Mouse (Mus musculus) adrenal gland, postnatal 4 days (tissue): Measurements from ENCODE around the gene Fam118a. TPM values are rescaled to one million over a fixed set of nuclear protein-coding genes. Genes with fewer than 3 reads are reported as not detected.
"Not testable (repeated sequence)": the region's sequence is repeated elsewhere in the genome, so short reads cannot be mapped to it uniquely, and the experiment has no call there.

ENCODE experiments used
- DNase-seq, 2 experiments: peaks; one replicate each; pipeline ENCODE4 v3.0.0; 2021 to 2022; ENCODE audit warnings: low spot score in 2 of 2, mixed read lengths in 2 of 2
- total RNA-seq, 2 experiments: library from RNA; stranded (reverse); gene quantifications; 2 replicates each; pipeline ENCODE4 v1.2.3; 2021

Fam118a gene
- total RNA-seq, 2 experiments from 2014 or later: 16.6 to 19.2 TPM

DNA sequence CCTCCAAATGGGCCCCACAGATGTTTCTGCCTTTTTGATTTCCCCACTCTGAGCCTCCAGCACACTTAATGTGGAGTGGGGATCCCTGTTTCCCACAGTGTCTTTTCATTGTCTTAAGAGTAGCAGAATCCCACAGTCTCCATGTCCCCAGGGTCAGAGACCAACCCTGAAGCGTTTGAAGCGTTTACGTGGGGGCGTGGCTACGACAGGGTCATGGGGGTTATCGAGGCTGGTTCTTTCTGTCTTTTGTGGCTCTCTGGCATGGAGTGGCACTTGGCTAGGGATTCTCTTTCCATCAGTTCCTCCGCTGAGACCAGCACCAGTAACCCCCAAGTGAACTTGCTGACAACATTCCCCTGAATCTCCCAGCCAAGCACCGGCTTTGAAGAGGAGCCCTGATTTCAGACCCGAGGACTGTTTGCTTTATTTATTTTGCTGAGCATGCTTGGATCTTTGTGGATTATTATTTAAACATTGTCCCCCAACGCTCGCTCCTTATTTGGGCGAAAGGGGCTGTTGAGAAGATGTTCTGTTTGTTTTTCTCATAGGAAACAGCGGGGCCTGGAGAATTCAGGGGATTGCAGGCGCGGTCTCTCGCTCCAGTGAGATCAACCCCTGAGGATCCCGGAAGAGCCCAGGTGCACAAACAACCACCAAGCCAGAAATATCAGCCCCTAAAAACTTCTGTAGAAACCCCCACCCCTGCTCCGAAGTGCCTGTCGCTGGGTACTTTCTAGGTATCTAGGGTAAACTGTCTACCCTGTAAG lies 16.7 kb upstream of the Fam118a start:
- DNase-seq: no peak

DNA sequence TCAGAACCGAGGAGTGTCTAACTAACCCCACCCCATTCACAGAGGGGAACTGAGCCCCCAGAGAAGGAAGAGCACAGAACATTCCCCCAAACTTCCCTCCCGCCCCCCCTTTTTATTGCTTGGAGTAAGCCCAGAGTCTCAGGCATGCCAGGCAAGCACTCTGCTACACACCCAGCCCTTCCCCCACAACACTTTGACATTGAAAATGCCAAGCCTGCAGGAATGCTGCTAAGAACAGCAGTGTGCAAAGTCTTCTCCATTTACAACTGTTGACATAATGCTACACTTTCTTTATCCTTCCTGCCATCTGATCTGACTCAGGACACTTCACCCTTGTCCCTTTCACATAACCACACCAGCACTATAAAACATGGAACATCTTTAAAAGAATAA lies 16.1 kb upstream of the Fam118a start:
- no peak for DNase-seq

DNA sequence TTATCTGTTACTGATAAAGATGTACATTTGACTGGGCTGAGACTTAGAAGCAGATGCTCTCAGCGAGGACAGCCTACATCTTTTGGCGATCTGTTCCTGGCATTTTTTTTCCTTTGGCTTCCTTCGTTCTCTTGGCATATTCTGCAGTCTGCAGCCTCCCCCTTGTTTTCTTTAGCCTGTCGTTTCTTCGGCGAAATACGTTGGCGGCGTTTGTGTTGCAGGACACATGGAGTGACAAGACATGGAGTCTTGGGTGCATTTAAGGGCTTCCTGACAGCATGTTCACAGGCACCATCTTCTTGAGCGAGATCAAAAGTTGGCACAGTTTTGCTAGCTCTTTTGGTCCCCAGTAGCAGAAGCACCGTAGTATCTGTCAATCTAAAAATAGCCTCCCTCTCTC lies 13.0 kb upstream of the Fam118a start:
- no peak for DNase-seq

DNA sequence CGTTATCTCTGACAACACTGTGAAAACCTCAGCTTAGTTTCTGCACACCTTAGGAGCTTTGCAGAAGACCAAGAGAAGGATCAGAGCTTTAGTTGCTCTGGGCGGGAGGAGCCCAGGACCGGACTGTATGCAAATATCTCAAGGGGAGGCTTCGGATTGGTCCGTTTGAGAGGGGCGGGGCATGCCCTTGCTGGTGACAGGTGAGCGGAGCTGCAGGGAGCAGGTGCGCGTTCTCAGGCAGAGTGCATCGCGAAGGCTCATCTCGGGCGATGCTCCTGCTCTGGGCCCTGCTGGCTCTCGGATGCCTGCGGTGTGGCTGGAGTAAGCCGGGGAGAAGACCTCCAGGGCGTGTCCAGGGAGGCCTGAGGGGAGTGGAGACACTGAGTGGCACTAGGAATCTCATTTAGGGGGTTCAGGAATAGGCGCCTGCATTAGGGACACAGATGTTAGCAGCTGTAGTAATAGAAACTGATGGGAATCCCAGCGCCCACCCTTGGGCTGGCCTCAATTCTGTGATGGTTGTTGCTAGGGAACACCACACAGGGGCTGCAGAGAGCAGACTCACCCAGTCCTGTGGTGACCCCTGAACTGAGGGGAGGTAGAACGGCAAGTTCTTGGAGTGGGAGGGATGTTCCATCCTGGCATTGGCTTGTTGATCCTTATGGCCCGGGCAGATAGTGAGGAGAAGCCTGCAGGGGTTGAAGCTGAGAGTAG lies 11.6 kb upstream of the Fam118a start, which contains the start of gene Upk3a:
Gene Upk3a (plus strand): TSS at position 191 of the 714 bp plus-strand sequence.
- DNase-seq: no peak

DNA sequence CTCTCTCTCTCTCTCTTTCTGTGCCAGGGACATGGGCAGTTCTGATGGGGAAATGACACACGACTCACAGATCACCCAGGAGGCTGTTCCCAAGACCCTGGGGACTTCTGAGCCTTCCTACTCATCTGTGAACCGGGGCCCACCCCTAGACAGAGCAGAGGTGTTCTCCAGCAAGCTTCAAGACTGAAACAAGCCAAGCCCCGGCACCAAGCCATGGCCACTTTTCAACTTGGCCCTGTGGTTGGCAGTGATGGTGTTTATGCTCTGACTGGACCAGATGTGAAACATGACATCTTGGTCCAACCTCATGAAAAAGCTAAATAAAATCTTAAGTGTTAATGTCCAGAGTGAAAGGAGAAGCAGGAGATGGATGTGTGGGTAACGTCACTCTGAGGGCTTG lies 6.5 kb upstream of the Fam118a start:
- DNase-seq: no peak

DNA sequence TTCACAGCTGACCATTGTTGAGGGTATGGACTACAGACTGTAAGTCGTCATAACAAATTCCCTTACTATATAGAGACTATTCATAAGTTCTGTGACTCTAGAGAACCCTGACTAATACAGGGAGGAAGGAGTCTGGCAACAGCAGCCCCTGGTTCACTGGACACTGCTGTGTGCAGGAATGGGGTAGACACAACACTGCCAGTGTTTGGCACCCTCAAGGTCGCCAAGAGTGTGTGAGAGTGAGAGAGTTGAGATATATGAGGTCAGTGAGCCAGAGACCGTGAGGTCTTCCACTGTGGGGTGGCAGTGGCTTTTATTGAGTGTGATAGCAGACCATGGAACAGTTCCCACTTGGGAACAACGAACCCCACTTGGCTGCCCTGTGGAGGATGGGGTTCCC lies 2.6 kb upstream of the Fam118a start:
- no peak for DNase-seq

DNA sequence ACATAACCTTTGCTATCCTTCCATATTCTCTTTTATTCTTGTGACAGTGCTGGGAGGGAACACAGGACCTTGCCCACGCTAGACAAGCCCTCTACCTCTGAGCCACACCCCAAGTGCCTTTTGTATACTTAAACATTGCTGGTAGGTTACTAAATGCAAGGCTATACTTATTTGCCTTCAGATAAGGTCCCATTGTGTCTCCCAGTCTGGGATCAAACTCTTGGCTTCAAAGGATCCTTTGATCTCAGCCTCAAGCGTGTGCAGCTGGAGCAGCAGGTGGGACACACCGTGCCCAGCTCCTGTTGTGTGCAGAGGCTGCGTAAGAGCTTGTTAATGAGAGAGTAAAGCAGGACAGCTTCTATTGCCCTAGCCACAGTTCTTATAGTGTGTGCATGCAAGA lies 1.0 kb upstream of the Fam118a start:
- DNase-seq: no peak

DNA sequence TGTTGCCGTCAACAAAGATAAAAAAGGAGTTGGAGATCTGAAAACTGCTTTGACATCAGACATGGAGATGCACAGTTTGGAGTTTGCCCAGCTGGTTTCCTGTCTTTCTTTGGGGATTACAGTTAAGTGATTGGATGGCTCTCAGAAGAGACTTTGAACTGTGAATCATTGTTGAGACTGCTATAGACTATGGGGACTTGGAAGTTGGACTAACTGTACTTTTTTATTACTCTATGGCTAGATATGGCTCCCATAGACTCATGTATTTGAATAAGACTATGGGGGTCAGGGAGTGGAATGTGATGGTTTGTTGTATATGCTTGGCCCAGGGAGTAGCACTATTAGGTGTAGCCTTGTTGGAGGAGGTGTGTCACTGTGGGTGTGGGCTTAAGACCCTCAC lies 1.9 kb downstream of the Fam118a start:
- not testable (repeated sequence) for DNase-seq

DNA sequence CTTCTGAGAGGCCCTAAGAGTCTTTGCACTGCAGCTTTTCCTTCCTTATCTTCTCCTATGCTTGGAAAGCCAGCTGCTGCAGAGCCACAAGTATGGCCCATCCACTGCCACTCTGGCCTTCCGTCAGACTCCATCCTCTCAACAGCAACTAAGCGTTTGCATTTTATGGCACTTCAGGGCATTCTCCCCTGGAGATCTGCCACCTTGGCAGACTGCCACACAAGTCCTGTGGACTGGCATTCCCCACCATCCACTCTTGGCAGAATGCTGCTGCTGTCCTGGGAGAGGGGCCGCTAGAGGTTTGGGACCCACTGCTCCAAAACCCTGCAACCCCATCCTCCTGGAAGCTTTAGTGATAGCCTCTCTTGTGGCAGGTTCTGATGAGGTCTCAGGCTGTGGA lies 3.1 kb downstream of the Fam118a start:
- DNase-seq: no peak

DNA sequence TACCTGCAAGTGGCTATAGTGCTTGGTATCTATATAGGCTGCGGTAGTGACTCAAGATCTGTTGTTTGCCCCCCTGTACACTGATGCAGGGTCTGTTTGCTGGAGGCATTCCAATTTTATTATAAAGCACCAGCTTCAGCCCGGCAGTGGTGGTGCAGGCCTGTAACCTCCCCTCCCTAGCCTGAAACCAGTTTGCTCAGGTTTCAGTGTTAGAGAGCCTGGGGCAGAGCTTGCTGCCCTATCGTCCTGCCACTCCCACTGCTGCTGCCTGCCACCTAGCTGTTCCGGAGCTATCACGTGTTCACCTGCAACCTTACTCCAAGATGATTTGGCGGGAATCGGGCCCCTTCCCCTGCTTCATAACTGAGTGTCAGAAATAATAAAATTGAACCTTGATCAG lies 5.2 kb downstream of the Fam118a start:
- not testable (repeated sequence) for DNase-seq

DNA sequence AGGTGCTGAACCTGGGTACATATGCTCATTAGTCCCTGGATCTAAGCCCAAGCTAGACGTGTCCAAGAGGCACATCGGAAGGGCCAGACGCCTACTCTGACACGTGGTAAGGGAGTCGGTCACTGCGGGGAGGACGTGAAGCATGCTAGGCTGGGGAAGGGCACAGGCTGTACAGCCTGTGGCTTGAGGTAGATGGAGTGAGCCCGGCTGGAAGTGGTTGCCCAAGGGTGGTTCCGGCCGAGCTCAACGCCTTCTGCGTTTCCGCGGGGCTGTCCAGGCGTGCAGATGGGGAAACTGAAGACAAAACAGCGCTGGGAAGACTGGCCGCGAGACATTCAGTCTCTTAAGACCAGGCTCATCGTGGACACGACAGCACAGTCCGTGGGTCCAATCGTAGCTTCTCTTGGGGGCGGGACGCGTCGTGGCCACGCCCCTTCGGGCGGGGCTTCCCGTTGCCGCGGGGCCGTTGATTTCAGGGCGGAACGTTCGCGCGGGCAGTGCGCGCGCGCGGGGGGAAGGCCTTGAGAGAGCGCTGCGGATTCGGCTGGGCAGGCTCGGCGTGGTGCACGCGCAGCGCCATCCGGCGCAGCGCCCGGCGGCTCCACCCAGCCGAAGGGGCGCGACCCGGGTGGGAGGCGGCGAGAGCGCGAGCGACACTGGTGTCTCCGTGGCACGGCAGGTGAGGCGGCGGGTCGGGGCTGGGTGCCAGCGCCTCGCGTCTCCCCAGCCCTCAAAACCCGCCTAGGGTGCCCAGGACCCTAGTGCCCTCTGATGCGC lies 8.0 kb downstream of the Fam118a start:
- peak; percentile 96 for DNase-seq

DNA sequence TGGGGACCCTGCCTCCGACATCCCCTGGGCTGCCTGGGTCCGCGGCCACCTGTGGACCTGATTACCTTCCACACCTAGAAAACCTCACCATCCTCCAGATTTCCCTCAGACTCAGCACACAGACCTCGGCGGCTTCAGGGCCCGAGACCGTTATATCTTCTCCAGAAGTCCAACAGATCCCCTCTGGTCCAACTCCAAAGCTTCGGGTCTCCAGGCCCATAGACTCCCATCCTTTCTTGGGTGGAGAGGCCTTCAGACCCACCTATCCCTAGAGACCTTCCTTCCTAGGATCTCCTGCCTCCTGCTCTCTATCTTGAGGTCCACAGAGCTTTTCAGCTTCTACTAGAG lies 8.6 kb downstream of the Fam118a start:
- DNase-seq: no peak

DNA sequence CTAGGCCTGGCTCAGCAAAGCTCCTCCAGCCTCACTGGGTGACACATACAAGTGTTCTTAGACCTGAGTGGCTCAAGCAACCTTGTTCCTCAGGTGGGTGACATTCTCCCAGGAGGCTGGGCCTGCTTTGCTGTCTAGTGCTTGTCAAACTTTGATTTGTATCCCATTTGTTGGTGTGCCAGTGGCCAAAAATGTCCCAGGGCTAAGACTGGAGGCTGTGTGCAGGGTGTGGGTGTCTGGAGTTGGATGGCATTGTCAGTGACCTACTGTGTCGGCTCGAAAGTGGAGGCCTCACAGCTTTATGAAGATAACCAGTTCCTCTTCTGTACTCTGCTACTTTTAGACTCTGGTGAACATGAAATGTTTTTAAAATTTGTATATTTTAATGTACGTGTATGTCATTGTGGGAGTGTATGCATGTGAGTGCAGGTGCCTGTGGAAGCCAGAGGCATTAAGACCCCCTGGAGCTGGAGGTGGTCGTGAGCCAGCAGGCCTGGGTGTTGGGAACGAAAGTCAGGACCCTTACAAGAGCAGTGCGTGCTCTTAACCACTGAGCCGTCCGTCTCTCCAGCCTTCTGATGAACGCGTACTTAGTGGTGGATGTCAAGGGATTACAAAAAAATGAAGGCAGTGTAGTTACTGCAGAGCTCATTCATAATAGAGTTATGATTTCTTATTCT lies 12.9 kb downstream of the Fam118a start:
- DNase-seq: no peak

DNA sequence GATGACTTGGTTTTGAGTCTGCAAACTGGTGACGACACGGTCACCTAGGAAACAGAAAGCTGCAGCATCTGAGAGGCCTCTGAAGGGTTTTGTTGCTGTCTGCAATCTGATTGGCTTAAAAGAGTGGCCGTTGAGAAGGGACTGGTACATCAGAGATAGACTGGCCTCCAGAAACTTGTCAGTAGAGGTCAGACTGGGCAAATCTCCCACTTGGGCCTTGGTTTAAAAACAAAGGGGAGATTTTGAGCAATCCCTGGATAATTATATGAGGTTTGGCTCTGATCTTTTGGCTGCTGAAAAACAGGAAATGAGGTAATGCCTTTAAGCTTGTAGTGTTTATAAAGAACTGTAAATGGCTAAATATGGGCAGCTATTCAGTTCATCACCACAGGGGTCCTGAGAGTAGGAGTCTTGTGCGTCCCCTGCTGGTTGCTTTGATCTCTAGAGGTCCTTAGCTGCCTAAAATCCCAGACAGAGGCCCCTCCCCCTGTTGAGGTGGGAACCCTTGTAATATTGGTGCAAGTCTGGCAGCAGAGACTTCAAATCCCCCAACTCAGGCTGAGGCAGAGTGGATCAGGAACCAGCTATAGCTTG lies 13.7 kb downstream of the Fam118a start:
- DNase-seq: no peak

DNA sequence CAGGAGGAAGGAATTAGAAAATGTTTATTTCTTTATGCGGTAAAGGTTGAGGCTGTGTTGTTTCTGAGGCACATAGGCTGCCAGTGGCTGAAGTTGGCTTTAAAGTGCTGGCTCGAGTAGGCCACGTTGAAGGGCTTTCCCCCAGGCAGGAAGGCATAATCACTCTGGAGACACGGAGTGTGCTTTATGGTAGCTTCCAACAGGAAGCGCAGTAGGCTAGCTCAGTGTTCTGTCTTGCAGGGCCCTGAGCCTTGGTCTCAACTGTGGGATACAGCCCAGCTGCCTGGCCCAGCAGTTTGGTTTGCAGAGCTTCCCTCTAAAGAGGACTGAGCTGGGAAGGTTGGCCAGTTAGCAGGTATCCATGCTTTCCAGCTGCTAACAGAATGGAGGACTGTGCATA lies 14.4 kb downstream of the Fam118a start:
- no peak for DNase-seq

DNA sequence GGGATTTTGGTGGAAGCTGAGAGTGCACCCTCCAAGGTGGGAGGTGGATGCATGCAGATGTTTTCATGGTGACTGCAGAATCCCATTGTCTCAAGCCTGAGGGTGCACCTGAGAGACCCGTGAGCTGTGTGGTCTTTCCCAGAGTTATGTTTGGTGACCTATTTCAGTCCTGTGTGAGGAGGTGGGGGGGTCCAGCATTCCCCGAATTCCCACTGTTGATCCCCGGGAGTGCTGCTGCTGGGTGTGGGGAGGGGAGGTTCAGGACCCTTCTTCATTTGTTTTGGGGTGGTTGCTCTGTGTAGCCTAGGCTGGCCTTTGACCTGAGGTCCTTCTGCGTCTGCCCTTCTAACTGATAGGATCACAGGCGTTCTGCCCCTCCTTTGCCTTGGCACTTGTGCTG lies 15.0 kb downstream of the Fam118a start:
- no peak for DNase-seq

DNA sequence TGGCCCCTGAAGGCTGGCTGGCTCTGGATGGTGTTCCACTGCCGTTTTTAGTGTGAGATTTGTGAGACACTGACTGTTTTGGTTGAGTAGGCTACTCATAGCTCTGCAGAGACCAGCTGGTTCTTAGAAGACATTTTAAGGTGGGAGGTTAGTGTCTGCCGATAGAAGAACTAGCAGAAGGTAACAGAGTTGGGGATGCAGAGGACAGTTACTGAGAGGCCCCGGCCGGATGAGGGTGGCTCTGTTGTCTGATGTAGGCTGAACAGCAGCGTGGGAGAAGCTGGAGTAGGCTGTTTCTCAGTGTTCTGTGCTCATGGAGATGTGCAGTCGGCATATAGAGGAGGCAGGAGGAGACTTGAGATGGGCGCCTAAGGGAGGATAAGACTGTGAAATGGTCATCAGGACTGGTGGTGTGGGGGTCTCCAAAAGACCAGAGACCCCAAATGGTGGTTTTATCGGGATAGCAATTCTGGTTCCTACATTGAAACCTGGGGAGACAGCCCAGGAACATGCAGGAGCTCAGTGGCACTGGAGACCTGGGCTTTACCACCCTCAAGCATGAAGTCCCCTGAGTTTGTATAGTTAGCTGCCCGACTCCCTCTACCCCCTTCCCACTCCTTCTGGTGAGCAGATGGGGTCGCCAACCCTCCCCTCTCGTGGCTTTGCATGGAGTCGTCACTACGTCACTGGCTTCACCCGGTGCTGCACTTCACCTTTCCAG lies 17.6 kb downstream of the Fam118a start:
- DNase-seq: no peak

DNA sequence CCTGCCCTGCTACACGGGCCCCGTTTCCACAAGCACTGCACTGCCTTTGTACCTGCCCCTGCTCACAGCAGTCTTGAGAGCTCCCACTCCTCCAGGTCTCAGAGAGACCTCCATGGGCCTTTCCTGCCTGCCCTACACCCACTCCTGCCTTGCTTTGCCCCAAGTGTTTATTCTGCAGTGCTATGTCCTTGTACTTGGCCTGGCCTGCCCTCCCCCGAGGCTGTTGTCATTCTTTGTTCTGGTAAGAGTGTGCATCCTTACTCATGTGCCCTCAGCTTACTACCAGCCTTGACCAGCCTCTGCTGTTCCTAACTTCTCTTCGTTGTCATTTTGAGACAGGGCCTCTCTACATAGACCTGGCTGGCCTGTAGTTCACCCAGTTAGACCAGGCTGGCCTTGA lies 19.1 kb downstream of the Fam118a start:
- no peak for DNase-seq

DNA sequence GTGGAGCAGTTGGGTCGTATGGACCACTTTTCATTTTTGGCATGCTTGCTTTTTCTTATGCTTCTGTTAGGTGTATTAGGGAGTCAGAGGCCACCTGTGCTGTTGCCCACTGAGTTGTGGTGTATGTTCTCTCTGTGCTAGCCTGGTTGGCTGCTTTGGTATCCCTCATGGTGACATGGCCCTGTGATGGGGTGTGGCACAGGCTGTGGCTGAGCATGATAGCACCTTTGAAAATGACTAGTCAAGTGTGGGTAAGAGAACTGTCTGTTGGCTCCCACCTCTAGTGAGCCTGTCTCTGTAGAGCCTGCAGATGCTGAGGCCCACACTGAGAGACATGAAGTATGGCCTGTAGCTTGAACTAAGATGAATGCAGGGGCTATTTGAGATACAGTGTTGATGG lies 21.0 kb downstream of the Fam118a start:
- DNase-seq: no peak

DNA sequence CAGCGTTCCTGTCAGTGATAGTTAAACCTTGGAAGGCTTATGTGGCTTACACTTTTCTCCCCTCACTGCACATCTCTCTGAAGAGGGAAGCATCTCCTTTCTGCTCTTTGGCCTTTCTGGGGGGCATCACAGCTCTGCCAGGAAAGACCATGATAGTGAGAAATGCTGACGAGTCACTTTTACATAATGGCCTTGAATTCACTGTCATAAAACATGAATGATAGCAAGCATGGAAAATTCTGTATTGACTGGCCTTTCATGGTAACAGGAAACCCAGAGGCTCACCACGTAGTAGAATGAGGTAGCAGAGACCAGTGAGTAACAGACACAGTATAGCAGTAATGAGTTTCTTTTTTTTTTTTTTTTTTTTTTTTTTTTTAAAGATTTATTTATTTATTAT lies 25.4 kb downstream of the Fam118a start:
- no peak for DNase-seq

DNA sequence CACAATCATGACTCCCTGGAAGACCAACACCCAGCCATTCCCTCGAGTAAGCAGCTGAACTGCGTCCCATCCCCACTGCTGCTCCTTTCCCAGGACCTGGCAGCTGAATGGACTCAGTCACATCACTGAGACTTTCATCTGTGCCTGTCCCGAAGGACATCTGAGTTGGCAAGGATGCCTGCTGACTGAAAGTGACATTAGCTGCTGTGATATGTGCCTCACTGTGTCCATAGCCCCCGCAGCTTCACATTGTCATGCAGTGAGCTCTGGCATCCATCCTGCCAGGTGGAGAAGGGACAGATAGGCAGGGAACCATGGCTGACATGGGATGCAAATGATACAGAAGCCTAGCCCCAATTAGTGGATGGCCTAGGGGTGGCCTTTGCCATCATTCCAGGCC lies 26.4 kb downstream of the Fam118a start:
- no peak for DNase-seq
